Mouse (Mus musculus) olfactory bulb, adult 2 months (tissue): ENCODE measurements around the gene Elmod3. TPM values are rescaled to one million over a fixed set of nuclear protein-coding genes. Genes with fewer than 3 reads are reported as not detected.

Experiments
- H3K27ac ChIP-seq: fragments of 200-500 bp; 2 replicates; pipeline ENCODE4 v1.5.1; 2012; ENCODE audit warnings: low read depth, low read length; ENCODE audit not compliant: insufficient read depth
- H3K4me1 ChIP-seq: fragments of 200-500 bp; 2 replicates; pipeline ENCODE4 v1.6.1; 2012; ENCODE audit warnings: low read length; ENCODE audit not compliant: control insufficient read depth, insufficient read depth
- H3K4me3 ChIP-seq: fragments of 200-500 bp; 2 replicates; pipeline ENCODE4 v1.5.1; 2012; ENCODE audit warnings: mild to moderate bottlenecking, low read depth, low read length, moderate library complexity; ENCODE audit not compliant: insufficient read depth
- CTCF ChIP-seq: fragments of 200-500 bp; IDR thresholded peaks from 2 replicates; pipeline ENCODE4 v1.5.1; 2012; ENCODE audit warnings: low read depth, mild to moderate bottlenecking, low read length, moderate library complexity; ENCODE audit not compliant: insufficient read depth
- POLR2A ChIP-seq: fragments of 200-500 bp; IDR thresholded peaks from 2 replicates; pipeline ENCODE4 v1.6.1; 2012; ENCODE audit warnings: mild to moderate bottlenecking, low read depth, low read length, moderate library complexity; ENCODE audit not compliant: insufficient read depth
- WGBS: fragments of 180-500 bp; shearing (Covaris S2); methylation state at CpG from one replicate; pipeline ENCODE4 v1.1.7; 2018; 5-methylcytosine and 5-hydroxymethylcytosine counted together
- polyA plus RNA-seq: library from polyadenylated mRNA; stranded (reverse); fragments of >200 nt; gene quantifications from 2 replicates; pipeline ENCODE4 v1.2.4, GENCODE M21; 2012; ENCODE audit warnings: low replicate concordance; ENCODE audit not compliant: missing spikeins, insufficient read depth, insufficient read length

Elmod3 gene
- polyA plus RNA-seq, 1 experiment = not detected

GRCm38 (mm10) chr6:72584154-72584553, 14.1 kb downstream of the Elmod3 start:
- Histone ChIP-seq H3K4me3 (no peak overlapping the region), H3K27ac (no peak overlapping the region), H3K4me1 (no peaks in the 10 kb centered on the region; the same call in 1 of the 2 replicates)
- TF ChIP-seq CTCF (no peak), POLR2A (no peak)
- 94% methylated on average over 11 of the region's 11 CpGs for WGBS

- H3K4me1 ChIP-seq = no peaks in the 10 kb centered on the region; the same call in 1 of the 2 replicates
- TF ChIP-seq POLR2A = no peak
- no peak for TF ChIP-seq CTCF
- no peak overlapping the region for H3K27ac ChIP-seq
- 88% methylated on average over 4 of the region's 4 CpGs for WGBS
- no peak overlapping the region for H3K4me3 ChIP-seq
Observed at GRCm38 (mm10) chr6:72583211-72583839, 14.9 kb downstream of the Elmod3 start.

GRCm38 (mm10) chr6:72581625-72582382, 16.4 kb downstream of the Elmod3 start:
- TF ChIP-seq POLR2A = no peak
- Histone ChIP-seq H3K27ac (no peak overlapping the region), H3K4me1 (no peaks in the 10 kb centered on the region; the same call in 1 of the 2 replicates), H3K4me3 (no peak overlapping the region)
- 66% methylated on average over 11 of the region's 11 CpGs for WGBS

- no peak overlapping the region for H3K27ac ChIP-seq
- peaks cover under 1% of the 10 kb centered on the region; the same call in 1 of the 2 replicates for H3K4me1 ChIP-seq
- H3K4me3 ChIP-seq = no peak overlapping the region
- TF ChIP-seq CTCF (no peak), POLR2A (no peak)
- WGBS = 89% methylated on average over 3 of the region's 3 CpGs
Observed at GRCm38 (mm10) chr6:72576041-72576440, 22.2 kb downstream of the Elmod3 start.

GRCm38 (mm10) chr6:72571826-72572225, 26.4 kb downstream of the Elmod3 start:
- H3K4me1 ChIP-seq = peaks cover 2% of the 10 kb centered on the region; the same call in 1 of the 2 replicates
- H3K4me3 ChIP-seq = no peak overlapping the region
- TF ChIP-seq POLR2A (no peak), CTCF (no peak)
- 39% methylated on average over 3 of the region's 3 CpGs for WGBS
- no peak overlapping the region; the same call in 1 of the 2 replicates for H3K27ac ChIP-seq

- no peak for TF ChIP-seq POLR2A
- no peak for TF ChIP-seq CTCF
- WGBS = 65% methylated on average over 10 of the region's 10 CpGs
- peaks cover 8% of the 10 kb centered on the region for H3K4me1 ChIP-seq
- no peak overlapping the region for H3K4me3 ChIP-seq
- 0 out of 2 replicates have a peak overlapping the region, but pooled peaks have one; percentile 9 for H3K27ac ChIP-seq
Observed at GRCm38 (mm10) chr6:72570644-72571397, 27.4 kb downstream of the Elmod3 start.

- H3K4me3 ChIP-seq = no peak overlapping the region
- peaks cover 16% of the 10 kb centered on the region for H3K4me1 ChIP-seq
- WGBS = 85% methylated on average over 10 of the region's 10 CpGs
- H3K27ac ChIP-seq = no peak overlapping the region
- no peak for TF ChIP-seq CTCF
- no peak for TF ChIP-seq POLR2A
Observed at GRCm38 (mm10) chr6:72568736-72569135, 29.5 kb downstream of the Elmod3 start.

- H3K27ac ChIP-seq = no peak overlapping the region
- TF ChIP-seq CTCF = no peak
- TF ChIP-seq POLR2A = no peak
- H3K4me3 ChIP-seq = no peak overlapping the region
- peaks cover 29% of the 10 kb centered on the region for H3K4me1 ChIP-seq
- 92% methylated on average over 5 of the region's 5 CpGs for WGBS
Observed at GRCm38 (mm10) chr6:72567508-72567907, 30.7 kb downstream of the Elmod3 start.

- WGBS = 2% methylated on average over 4 of the region's 4 CpGs
Observed at GRCm38 (mm10) chr6:72566044-72566443, 32.2 kb downstream of the Elmod3 start.

More at GRCm38 (mm10) chr6:72566044-72566443, 32.2 kb downstream of the Elmod3 start:
- peaks cover 30% of the 10 kb centered on the region for H3K4me1 ChIP-seq
- no peak overlapping the region for H3K4me3 ChIP-seq
- peak; percentile 32; the same call in 1 of the 2 replicates for TF ChIP-seq CTCF
- no peak for TF ChIP-seq POLR2A
- H3K27ac ChIP-seq = no peak overlapping the region
